Mouse (Mus musculus): Measurements from ENCODE around the gene Mettl26. TPM values are rescaled to one million over a fixed set of nuclear protein-coding genes. Genes with fewer than 3 reads are reported as not detected.

Gene Mettl26
- total and polyA plus RNA-seq, 2 experiments from 2014 or later = 50.0 to 62.9 TPM

DNA sequence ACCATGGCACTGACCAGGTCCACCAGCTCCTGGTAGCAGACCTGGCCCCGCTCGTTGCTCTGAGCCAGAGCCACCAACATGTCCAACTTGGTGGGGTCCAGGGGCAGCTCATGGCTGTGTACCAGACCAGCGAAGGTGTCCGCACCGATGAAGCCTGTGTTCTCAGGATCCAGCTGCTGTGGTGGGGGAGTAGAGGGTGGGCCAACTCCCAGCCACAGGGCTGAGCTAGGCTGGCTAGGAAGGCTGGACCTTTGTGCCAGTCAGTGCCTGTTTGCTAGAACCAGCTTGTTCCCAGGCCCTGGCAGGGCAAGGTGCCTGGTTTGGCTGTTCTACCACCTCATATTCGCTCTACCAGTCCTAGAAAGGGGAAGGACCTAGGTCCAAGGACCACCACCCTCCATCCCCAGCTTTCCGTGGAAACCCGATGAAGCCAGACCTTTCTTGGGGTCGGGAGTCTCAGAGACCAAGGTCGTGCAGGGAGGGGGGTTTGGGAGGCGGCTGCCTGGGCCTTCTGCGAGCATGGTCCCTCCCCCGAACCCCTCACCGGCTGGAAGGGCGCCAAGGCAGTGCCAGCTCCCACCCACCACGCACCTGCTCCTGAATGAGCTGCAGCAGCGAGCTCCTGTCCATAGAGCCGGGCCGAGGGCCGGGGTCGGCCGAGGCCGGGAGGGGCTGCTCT, 38.3 kb upstream of the Mettl26 start:
- H3K9me3 ChIP-seq (ENCODE audit: low read length) = no peaks in the 10 kb centered on the region
- 18% methylated on average over 23 of the region's 23 CpGs for WGBS
- no peak for ATAC-seq
- H3K4me3 ChIP-seq (ENCODE audit: low read length) = peak overlapping the region; percentile 47
- peak overlapping the region; percentile 89 for H3K27ac ChIP-seq
- peak overlapping the region; percentile 72 for H3K9ac ChIP-seq (replicated peaks; ENCODE audit: low read length)
- peak; percentile 31 for DNase-seq (ENCODE audit: low spot score)
- H3K4me2 ChIP-seq (ENCODE audit: low read depth, low read length) = peak overlapping the region; percentile 80
- H3K36me3 ChIP-seq (ENCODE audit: insufficient read depth, low read length) = peaks cover 28% of the 10 kb centered on the region
- TF ChIP-seq CTCF (IDR thresholded peaks at IDR 0.05; ENCODE audit: low read depth) = no peak
- H3K27me3 ChIP-seq (ENCODE audit: insufficient read depth, low read length) = no peaks in the 10 kb centered on the region
- H3K4me1 ChIP-seq (ENCODE audit: insufficient read depth, low read length) = peaks cover 44% of the 10 kb centered on the region

DNA sequence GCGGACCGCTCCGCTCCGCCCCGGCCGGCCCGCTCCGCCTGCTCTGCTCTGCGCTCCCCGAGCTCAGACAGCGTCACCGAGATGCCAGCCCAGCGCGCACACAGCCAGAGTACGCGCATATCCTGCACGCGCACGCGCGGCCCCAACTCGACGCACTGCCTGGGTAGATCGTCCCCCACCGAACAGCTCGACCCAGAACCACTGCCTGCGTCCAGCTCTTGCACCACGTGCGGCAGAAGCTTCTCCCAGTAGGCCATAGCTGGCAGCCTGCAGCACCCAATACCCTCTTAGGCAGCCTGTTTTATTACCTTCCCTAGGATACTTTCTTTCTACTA, 37.8 kb upstream of the Mettl26 start, which contains the start of gene Rhbdl1:
TSS of gene Rhbdl1 (minus strand) at position 220 of the 335 bp plus-strand sequence.
- H3K4me1 ChIP-seq (ENCODE audit: insufficient read depth, low read length) = peaks cover 39% of the 10 kb centered on the region
- DNase-seq (ENCODE audit: low spot score) (peak; percentile 91), ATAC-seq (peak; percentile 48)
- peak within 1 kb of the TSS; percentile 72 for H3K9ac ChIP-seq (replicated peaks; ENCODE audit: low read length)
- 7% methylated on average over 28 of the region's 29 CpGs for WGBS
- H3K27ac ChIP-seq = peak within 1 kb of the TSS; percentile 89
- peak within 1 kb of the TSS; percentile 47 for H3K4me3 ChIP-seq (ENCODE audit: low read length)
- H3K36me3 ChIP-seq (ENCODE audit: insufficient read depth, low read length) = peaks cover 33% of the 10 kb centered on the region
- no peak for TF ChIP-seq CTCF (IDR thresholded peaks at IDR 0.05; ENCODE audit: low read depth)
- no peaks in the 10 kb centered on the region for H3K9me3 ChIP-seq (ENCODE audit: low read length)
- H3K27me3 ChIP-seq (ENCODE audit: insufficient read depth, low read length) = no peaks in the 10 kb centered on the region
- peak within 1 kb of the TSS; percentile 80 for H3K4me2 ChIP-seq (ENCODE audit: low read depth, low read length)

DNA sequence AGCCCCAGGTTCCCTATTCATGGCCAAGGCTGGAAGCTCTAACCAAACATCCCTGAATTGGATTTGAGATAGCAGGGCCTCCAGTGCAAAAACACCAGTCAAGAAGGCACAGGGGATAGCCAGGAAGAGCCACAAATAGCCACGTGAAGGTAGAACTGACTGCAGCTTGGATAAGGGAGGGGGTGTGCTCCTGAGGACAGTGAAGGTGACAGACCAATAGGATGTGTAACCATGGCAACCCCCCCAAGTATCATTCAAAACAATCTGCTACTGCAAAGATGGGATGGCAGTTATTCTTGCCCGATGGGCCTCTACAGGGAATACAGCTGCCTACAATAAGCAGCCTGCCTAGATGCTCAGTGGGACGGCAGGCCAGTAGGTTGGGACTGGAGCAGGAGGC, 37.3 kb upstream of the Mettl26 start:
- no peaks in the 10 kb centered on the region for H3K9me3 ChIP-seq (ENCODE audit: low read length)
- H3K36me3 ChIP-seq (ENCODE audit: insufficient read depth, low read length) = peaks cover 37% of the 10 kb centered on the region
- peak overlapping the region; percentile 72; the same call in 1 of the 2 replicates for H3K9ac ChIP-seq (replicated peaks; ENCODE audit: low read length)
- peak overlapping the region; percentile 80 for H3K4me2 ChIP-seq (ENCODE audit: low read depth, low read length)
- 18% methylated on average over 3 of the region's 3 CpGs for WGBS
- H3K4me1 ChIP-seq (ENCODE audit: insufficient read depth, low read length) = peaks cover 38% of the 10 kb centered on the region
- H3K4me3 ChIP-seq (ENCODE audit: low read length) = no peak overlapping the region
- H3K27ac ChIP-seq = peak overlapping the region; percentile 89
- ATAC-seq = no peak
- no peak for TF ChIP-seq CTCF (IDR thresholded peaks at IDR 0.05; ENCODE audit: low read depth)
- peak; percentile 54 for DNase-seq (ENCODE audit: low spot score)
- H3K27me3 ChIP-seq (ENCODE audit: insufficient read depth, low read length) = no peaks in the 10 kb centered on the region

DNA sequence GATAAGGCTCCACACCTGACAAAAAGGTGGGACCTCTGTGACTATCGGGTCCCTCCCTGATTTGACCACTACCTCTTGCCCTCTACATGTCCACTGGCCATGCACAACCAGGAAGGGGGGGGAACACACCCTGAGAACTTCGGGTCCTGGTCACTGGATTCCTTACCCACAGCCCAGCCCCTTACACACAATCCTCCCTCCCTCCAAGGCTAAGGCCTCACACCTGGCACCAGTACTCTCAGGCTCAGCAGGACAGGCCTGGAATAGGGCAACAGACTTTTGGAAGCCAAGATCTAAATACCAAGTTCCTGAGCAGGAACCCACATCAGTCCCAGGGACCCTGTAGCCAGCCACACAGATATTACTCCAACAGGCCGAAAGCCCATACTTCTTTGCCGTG, 36.0 kb upstream of the Mettl26 start:
- no peak overlapping the region for H3K9ac ChIP-seq (replicated peaks; ENCODE audit: low read length)
- H3K4me3 ChIP-seq (ENCODE audit: low read length) = no peak overlapping the region
- DNase-seq (ENCODE audit: low spot score) (no peak), ATAC-seq (no peak)
- no peak overlapping the region for H3K4me2 ChIP-seq (ENCODE audit: low read depth, low read length)
- H3K4me1 ChIP-seq (ENCODE audit: insufficient read depth, low read length) = peaks cover 43% of the 10 kb centered on the region
- H3K27ac ChIP-seq = no peak overlapping the region
- no peaks in the 10 kb centered on the region for H3K9me3 ChIP-seq (ENCODE audit: low read length)
- H3K36me3 ChIP-seq (ENCODE audit: insufficient read depth, low read length) = peaks cover 37% of the 10 kb centered on the region
- WGBS = 85% methylated on average over 4 of the region's 4 CpGs
- TF ChIP-seq CTCF (IDR thresholded peaks at IDR 0.05; ENCODE audit: low read depth) = no peak
- H3K27me3 ChIP-seq (ENCODE audit: insufficient read depth, low read length) = no peaks in the 10 kb centered on the region

DNA sequence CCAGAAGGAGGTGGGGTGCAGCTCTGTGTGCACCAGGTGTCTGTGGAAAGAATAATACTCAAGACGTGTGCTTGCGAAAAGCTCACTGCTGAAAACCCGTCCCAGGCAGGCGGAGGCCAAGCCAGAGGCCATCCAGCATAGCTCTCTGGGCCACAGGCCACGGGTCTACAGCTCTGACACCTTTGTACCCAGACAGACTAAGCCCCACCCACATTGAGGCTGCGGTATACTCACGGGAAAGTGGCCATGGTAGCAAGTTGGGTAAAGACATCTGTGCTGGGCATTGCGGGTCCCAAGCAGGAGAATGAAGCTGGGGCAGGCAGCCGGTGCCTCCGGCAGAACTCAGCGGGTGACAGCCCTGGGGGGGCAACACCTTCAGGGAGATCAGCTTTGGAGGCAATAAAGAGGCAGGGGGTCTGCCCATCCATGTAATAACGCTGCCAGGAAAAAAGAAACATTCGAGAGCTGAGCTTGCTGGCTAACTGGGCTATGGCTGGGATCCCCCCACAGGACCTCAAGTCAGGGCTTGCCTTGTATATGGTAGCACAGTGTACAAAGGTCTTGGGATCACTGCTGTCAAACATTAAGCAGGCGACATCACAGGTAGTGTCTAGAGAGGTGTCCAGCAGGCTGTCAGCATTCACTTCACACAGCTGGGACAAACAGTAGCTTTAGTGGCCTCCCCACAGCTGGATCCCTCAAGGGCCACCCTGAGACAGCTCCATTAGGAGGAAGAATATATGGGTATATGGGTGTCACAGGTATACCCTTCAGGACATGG, 35.2 kb upstream of the Mettl26 start:
- WGBS = 86% methylated on average over 14 of the region's 14 CpGs
- Histone ChIP-seq H3K36me3 (ENCODE audit: insufficient read depth, low read length) (peaks cover 37% of the 10 kb centered on the region), H3K4me3 (ENCODE audit: low read length) (no peak overlapping the region), H3K9ac (replicated peaks; ENCODE audit: low read length) (no peak overlapping the region), H3K27ac (no peak overlapping the region), H3K27me3 (ENCODE audit: insufficient read depth, low read length) (no peaks in the 10 kb centered on the region), H3K4me2 (ENCODE audit: low read depth, low read length) (no peak overlapping the region), H3K4me1 (ENCODE audit: insufficient read depth, low read length) (peaks cover 36% of the 10 kb centered on the region), H3K9me3 (ENCODE audit: low read length) (no peaks in the 10 kb centered on the region)
- DNase-seq (ENCODE audit: low spot score) (no peak), ATAC-seq (no peak)
- TF ChIP-seq CTCF (IDR thresholded peaks at IDR 0.05; ENCODE audit: low read depth) = no peak

DNA sequence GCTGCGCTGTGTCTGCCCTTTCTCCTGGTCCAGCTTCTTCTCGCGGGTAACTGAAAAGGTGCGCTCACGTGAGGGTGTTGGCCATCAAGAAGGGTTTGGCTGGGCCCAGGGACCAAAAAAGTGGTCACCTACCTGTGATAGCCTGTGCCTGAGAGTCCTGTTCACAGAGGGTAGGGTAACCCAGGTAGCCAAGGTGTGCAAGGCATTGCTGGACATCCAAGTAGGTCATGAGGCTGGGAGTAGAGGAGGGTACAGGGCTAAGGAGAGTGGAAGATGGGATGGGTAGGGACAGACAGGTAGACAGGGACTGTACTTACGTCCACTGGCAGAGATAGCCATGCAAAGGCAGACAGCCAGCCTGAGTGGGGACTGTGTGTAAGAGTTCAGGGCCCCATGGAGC, 34.4 kb upstream of the Mettl26 start:
- Histone ChIP-seq H3K27ac (no peak overlapping the region), H3K27me3 (ENCODE audit: insufficient read depth, low read length) (no peaks in the 10 kb centered on the region), H3K4me2 (ENCODE audit: low read depth, low read length) (no peak overlapping the region), H3K36me3 (ENCODE audit: insufficient read depth, low read length) (peaks cover 37% of the 10 kb centered on the region), H3K4me1 (ENCODE audit: insufficient read depth, low read length) (peaks cover 27% of the 10 kb centered on the region), H3K9ac (replicated peaks; ENCODE audit: low read length) (no peak overlapping the region), H3K4me3 (ENCODE audit: low read length) (no peak overlapping the region), H3K9me3 (ENCODE audit: low read length) (no peaks in the 10 kb centered on the region)
- no peak for TF ChIP-seq CTCF (IDR thresholded peaks at IDR 0.05; ENCODE audit: low read depth)
- ATAC-seq (no peak), DNase-seq (ENCODE audit: low spot score) (no peak)
- WGBS = 94% methylated on average over 6 of the region's 6 CpGs
